Mouse (Mus musculus): ENCODE data around the gene Jag1.

DNA sequence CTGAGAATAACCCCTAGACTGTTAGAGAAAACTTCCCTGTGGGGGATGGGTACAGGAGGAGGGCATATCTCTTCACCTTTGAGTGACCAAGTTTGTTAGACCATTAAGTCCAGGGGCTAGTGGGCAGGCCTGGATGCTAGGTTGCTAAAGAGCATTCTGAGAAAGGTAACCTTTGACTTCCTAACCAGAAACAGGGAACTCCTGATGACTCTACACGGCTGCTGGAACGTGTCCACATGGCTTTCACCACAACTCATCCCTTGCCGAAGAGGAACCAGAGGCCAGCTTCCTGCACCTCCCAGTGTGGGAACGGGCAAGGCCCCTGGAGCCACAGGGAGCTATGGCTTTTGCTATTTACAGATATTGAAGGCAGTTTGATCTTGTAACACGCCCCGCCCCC, 36.0 kb downstream of the Jag1 start:
- TF ChIP-seq CTCF (IDR thresholded peaks at IDR 0.05; ENCODE audit: low read depth), result no peak
- TF ChIP-seq EP300 (IDR thresholded peaks at IDR 0.05; ENCODE audit: low read depth), result no peak

All from liver, postnatal 0 days (tissue).